Mouse (Mus musculus): Measurements from ENCODE around the gene Pla2g3.

DNA sequence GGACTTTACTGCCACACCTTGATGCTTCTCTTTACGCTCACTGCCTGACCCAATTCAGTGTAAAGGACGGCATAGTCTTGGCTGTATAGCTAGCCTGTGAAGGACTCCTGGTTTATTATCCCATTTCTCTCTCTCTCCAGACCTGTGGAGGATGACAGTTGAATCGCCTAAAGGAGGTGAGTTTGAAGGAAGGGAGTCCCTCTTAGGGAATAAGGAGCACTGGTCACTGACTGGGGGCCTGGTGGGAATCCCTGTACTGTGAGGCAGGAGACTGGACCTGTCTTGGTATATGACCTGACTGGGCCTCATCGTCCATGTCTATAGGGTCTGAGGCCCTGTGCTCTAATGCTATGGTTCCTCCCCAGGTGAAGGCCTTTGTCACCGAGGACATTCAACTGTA lies 28.0 kb downstream of the Pla2g3 start:
- no peak for TF ChIP-seq POLR2A (IDR thresholded peaks at IDR 0.05; ENCODE audit: extremely low read depth, insufficient read depth, low read length)
- TF ChIP-seq CTCF (IDR thresholded peaks at IDR 0.05; ENCODE audit: low read depth, low read length) = no peak

All from liver, adult 2 months (tissue).